Mouse (Mus musculus) 416B (cell line): ENCODE measurements around the gene Birc3.

Experiments used
- DNase-seq: peaks from one replicate; pipeline ENCODE4 v3.0.0; 2011; ENCODE audit warnings: low read depth

The Birc3 gene

DNA sequence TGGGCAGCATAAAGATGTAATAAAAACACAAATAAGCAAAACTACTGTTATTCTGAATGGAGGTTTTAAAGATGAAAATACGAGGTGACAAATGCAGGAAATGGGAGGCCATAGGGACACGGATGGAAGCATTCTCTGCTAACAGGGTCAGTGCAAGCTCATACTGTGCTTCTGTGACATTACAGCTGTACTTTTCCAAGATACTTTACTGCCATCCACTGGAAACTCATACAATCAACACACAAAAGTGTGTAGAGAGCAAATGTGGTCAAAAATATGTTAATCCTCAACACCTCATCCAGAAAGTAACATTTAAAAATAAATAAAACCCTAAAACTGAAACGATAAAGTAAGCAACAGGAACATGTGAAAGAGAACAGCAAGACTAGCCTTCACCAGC is 50.2 kb downstream of the Birc3 start:
- peak; percentile 51 for DNase-seq

DNA sequence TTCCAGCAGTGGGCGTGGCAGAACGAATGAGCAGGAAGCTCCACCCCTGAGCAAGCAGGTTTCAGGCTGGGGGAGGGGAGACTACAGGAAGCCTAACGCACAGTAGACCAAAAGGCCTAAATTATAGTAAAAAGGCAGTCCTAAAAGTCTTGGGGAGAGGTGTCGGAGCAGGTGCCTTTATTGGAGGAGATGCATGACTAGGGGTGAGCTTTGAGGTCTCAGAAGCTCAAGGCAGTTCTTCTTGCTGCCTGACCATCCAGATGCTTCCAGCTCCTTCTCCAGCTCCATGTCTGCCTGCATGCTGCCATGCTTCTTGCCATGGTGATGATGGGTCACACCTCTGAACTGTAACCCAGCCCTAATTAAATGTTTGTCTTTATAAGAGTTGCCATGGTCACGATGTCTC is 67.9 kb downstream of the Birc3 start:
- DNase-seq, result no peak
